Mouse (Mus musculus) bone marrow, adult 2 months (tissue): ENCODE results near the gene Dpp9. TPM values are rescaled to one million over a fixed set of nuclear protein-coding genes. Genes with fewer than 3 reads are reported as not detected.

Experiments
- H3K27ac ChIP-seq: fragments of 200-500 bp; 2 replicates; pipeline ENCODE4 v1.5.1; 2012; ENCODE audit warnings: low read depth, mild to moderate bottlenecking, control low read depth, inconsistent platforms, low read length; ENCODE audit not compliant: control insufficient read depth, poor library complexity, insufficient read depth
- H3K4me1 ChIP-seq: fragments of 200-500 bp; 2 replicates; pipeline ENCODE4 v1.6.1; 2011; ENCODE audit warnings: low read length; ENCODE audit not compliant: control insufficient read depth, insufficient read depth
- H3K4me3 ChIP-seq: fragments of 200-500 bp; replicated peaks from 2 replicates; pipeline ENCODE3; 2011; ENCODE audit warnings: mild to moderate bottlenecking, low read depth, low read length, control low read depth; ENCODE audit not compliant: control insufficient read depth
- CTCF ChIP-seq: fragments of 200-500 bp; IDR thresholded peaks from 2 replicates; pipeline ENCODE4 v1.5.1; 2011; ENCODE audit warnings: low read length, control low read depth; ENCODE audit not compliant: control insufficient read depth, insufficient read depth
- POLR2A ChIP-seq: fragments of 200-500 bp; IDR thresholded peaks from 2 replicates; pipeline ENCODE4 v1.6.1; 2011; ENCODE audit warnings: low read depth, mild to moderate bottlenecking, control low read depth, low read length, borderline replicate concordance; ENCODE audit not compliant: control insufficient read depth
- WGBS: fragments of 180-500 bp; shearing (Covaris S2); methylation state at CpG from one replicate; pipeline ENCODE4 v1.1.7; 2018; 5-methylcytosine and 5-hydroxymethylcytosine counted together
- polyA plus RNA-seq: library from polyadenylated mRNA; stranded (reverse); fragments of >200 nt; gene quantifications from 2 replicates; pipeline ENCODE4 v1.2.4, GENCODE M21; 2011; ENCODE audit warnings: low replicate concordance; ENCODE audit not compliant: missing spikeins, insufficient read depth, insufficient read length

Dpp9 gene
- polyA plus RNA-seq, 1 experiment = 8.9 TPM

DNA sequence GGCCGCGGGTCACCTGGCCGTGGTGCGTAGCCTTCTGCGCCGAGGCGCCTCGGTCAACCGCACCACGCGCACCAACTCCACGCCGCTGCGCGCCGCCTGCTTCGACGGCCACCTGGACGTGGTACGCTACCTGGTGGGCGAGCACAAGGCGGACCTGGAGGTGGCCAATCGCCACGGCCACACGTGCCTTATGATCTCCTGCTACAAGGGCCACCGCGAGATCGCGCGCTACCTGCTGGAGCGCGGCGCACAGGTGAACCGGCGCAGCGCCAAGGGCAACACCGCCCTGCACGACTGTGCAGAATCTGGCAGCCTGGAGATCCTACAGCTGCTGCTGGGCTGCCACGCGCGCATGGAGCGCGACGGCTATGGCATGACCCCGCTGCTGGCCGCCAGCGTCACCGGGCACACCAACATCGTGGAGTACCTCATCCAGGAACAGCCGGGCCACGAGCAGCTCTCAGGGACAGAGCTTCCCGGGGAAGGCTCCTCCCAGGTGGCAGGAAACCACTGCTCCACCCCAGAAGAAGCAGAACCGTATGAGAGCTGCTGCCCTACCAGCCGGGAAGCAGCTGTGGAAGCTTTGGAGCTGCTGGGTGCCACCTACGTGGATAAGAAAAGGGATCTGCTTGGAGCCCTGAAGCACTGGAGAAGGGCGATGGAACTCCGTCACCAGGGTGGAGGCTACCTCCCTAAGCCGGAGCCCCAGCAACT lies 38.6 kb upstream of the Dpp9 start:
- WGBS = 6% methylated on average over 56 of the region's 58 CpGs
- no peak for TF ChIP-seq CTCF
- no peak for TF ChIP-seq POLR2A
- peak overlapping the region; percentile 85 for H3K4me3 ChIP-seq
- peak overlapping the region; percentile 63 for H3K27ac ChIP-seq
- no peaks in the 10 kb centered on the region; the same call in 1 of the 2 replicates for H3K4me1 ChIP-seq

DNA sequence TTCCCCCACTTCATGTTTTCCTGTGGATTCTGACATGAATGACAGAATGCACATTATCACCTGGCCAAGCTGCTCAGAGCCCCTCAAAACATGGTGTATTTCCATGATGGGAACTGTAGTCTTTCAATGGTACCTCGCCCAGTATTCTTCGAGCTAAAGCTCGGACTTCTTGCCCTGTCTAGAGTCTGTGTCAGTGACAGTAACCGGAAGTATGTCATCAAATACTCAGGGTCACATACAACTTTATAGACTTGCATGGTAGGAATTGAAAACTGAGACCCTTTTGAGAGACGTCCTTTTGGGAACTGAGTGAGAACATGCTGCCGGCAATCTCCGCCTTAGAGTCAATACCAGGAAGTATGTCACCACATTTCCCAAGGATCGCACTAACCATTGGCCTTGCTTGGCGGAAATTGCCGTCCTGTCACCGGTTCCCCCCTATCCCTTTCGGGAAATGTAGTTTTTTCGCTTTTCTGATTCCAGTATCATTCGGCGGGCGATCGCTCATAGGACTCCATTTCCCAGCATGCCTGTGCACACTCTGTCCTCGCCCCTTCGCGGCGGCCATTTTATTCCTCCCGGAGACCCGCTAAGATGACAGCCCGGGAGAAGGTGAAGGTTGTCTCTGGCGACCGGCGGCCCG lies 37.7 kb upstream of the Dpp9 start, which contains the start of gene Fem1a:
TSS of gene Fem1a (plus strand) at position 572 of the 643 bp plus-strand sequence.
- peak within 1 kb of the TSS; percentile 83 for H3K27ac ChIP-seq
- no peaks in the 10 kb centered on the region; the same call in 1 of the 2 replicates for H3K4me1 ChIP-seq
- peak within 1 kb of the TSS; percentile 85 for H3K4me3 ChIP-seq
- no peak for TF ChIP-seq CTCF
- no peak; the same call in 1 of the 2 replicates for TF ChIP-seq POLR2A
- 0% methylated on average over 28 of the region's 28 CpGs for WGBS

DNA sequence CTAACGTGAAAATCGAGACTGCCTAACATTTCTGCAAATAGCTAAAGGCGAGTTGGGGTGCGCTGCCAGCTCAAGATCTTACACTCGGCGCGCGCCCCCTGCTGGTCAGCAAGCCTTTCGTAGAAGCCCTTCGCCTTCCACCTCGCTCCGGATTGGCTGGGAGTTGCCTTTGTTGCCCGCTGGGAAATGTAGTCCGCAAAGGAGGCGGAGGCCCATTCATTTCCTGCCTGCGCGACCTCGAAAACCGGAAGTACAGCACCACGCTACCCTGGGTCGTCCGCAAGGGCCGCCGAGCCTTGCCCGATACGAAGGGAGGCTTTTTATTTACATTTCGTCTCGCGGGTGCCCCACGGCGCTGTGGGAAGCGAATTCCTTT lies 37.1 kb upstream of the Dpp9 start:
- TF ChIP-seq CTCF = peak; percentile 95
- peak; percentile 75; the same call in 1 of the 2 replicates for TF ChIP-seq POLR2A
- Histone ChIP-seq H3K4me3 (peak overlapping the region; percentile 74), H3K4me1 (no peaks in the 10 kb centered on the region; the same call in 1 of the 2 replicates), H3K27ac (peak overlapping the region; percentile 83)
- WGBS = under 1% methylated on average over 32 of the region's 32 CpGs

DNA sequence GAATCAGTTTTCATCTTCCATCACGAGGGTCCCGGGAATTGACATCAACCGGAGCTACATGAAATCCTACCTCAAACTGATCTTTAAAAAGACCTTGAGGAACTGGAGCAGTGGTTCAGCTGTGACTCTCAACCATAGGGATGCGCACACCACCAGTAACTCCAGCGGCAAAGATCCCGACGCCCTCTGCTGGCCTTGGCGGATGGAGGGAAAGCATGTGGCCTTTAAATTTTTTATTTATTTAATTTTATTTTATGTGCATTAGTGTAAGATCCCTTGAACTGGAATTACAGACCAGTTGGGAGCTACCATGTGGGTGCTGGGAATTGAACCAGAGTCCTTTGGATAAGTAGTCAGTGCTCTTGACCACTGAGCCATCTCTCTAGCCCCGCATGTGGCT lies 36.7 kb upstream of the Dpp9 start:
- TF ChIP-seq CTCF (0 out of 2 replicates have a peak, but pooled peaks have one; percentile 4), POLR2A (no peak)
- Histone ChIP-seq H3K4me3 (no peak overlapping the region), H3K27ac (no peak overlapping the region), H3K4me1 (no peaks in the 10 kb centered on the region; the same call in 1 of the 2 replicates)
- 14% methylated on average over 9 of the region's 9 CpGs for WGBS

DNA sequence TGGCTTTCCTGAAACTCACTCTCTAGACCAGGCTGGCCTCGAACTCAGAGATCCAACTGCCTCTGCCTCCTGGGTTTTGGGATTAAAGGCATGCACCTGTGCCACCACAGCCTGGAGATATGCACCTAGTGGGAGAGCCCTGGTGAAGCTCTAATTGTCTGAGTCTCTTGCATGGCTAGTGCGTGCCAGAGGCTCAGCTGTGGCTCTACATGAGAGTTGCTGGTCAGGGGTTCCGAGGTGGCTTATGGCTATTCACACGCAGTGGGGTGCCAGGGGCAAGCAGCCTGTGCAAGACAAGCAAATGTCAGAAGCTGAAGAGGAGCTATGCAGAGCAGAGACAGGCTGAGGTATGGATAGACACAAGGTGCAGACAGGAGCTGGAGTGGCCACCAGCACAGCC lies 36.0 kb upstream of the Dpp9 start:
- Histone ChIP-seq H3K27ac (no peak overlapping the region), H3K4me3 (no peak overlapping the region), H3K4me1 (no peaks in the 10 kb centered on the region; the same call in 1 of the 2 replicates)
- no peak for TF ChIP-seq CTCF
- TF ChIP-seq POLR2A = no peak
- WGBS = 81% methylated on average over 4 of the region's 4 CpGs

DNA sequence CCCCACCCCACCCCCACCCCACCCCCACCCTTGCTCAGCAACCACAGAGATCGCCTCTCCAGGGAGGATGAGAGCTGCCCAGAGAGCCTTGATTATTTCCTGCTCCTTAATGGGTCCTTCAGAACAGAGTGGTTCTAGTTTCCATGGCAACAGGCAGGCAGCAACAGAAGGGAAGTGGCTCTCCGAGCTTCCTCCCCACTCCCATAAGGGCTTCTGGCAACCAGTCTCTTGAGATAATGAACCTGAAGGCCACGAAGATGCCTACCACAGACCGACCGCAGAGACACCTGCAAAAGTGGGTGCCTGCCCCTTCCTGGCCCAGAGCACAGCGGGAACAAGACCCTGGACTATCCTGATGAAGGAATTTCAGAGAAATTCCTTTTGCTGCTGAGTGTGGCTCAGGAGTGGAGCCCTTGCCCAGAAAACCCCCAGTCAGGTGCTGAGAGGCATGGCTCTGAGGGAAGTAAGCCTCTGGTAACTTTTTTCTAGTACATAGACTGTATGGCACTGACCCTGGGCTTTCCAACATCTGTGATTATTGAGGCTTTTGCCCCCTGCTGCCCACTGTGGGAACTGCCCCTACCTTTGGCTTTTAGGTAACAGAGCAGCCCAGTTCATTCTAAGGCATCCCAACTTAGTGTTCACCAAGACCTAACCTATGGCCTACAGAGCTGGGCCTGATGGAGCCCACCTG lies 32.6 kb upstream of the Dpp9 start:
- H3K4me1 ChIP-seq = no peaks in the 10 kb centered on the region
- TF ChIP-seq CTCF = peak; percentile 61
- TF ChIP-seq POLR2A = no peak
- under 1% methylated on average over 6 of the region's 6 CpGs for WGBS
- H3K4me3 ChIP-seq = no peak overlapping the region
- no peak overlapping the region for H3K27ac ChIP-seq

- Histone ChIP-seq H3K4me1 (no peaks in the 10 kb centered on the region), H3K27ac (no peak overlapping the region), H3K4me3 (no peak overlapping the region)
- WGBS = 71% methylated on average over 7 of the region's 7 CpGs
- TF ChIP-seq POLR2A (no peak), CTCF (no peak)
Observed at GRCm38 (mm10) chr17:56245608-56246007, 26.9 kb upstream of the Dpp9 start.

DNA sequence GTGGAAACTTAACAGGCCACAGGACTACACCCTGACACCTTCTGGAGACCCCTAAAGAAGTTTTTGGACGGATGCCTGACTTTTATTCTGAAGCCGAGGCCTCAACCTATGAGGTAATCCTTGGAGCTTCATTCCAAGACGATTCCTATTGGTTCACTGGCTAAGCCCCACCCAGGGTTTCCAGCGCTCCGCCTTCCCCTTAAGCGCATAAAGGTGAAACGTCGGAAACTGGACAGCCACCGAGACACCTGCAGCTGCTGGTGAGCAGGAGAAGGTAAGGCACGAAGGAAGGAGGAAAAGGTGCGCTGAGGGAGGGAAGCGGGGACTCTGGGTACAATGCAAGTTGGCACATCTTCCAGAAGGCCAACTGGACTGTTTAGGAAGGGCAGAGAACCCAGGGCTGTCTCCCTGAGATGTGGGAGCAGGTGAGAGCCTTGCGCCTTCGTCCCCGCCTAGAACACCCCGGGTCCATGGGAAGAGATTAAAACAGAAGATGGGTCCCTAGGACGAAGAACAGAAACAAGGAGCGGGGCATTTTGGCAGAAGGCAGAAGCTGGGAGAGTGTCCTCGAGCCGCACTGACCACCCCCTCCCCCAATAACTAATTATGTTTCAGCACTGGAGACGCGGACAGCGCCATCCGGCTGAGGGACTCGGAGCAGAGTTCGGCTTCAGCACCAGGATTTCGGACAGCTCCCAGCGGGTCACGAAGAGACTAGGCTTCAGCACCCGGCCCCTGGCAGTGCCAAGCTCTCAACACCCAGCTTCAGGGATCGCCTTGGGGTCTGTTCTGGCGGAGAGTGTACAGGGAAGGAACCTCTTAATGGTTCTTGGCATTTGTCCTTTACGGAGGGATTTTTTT lies 23.1 kb upstream of the Dpp9 start:
- no peak overlapping the region for H3K27ac ChIP-seq
- no peak overlapping the region for H3K4me3 ChIP-seq
- 4% methylated on average over 33 of the region's 33 CpGs for WGBS
- TF ChIP-seq CTCF (no peak), POLR2A (0 out of 2 replicates have a peak, but pooled peaks have one; percentile 7)
- H3K4me1 ChIP-seq = no peaks in the 10 kb centered on the region
